Mouse (Mus musculus) intestine, postnatal 0 days (tissue): ENCODE measurements around the gene Ppp1r3a. TPM values are rescaled to one million over a fixed set of nuclear protein-coding genes. Genes with fewer than 3 reads are reported as not detected.

Experiments
- ATAC-seq: fragments of 200-750 bp; cut with Nextera tagmentation; 2 replicates; pipeline ENCODE4 v1.8.0; 2017; ENCODE audit warnings: mild to moderate bottlenecking, moderate TSS enrichment, moderate library complexity
- H3K27ac ChIP-seq: fragments of 300-500 bp; sonication (generic); 2 replicates; pipeline ENCODE4 v1.5.1; 2014; ENCODE audit warnings: mild to moderate bottlenecking, low read depth, low read length, moderate library complexity
- H3K27me3 ChIP-seq: fragments of 300-500 bp; sonication (generic); replicated peaks from 2 replicates; pipeline ENCODE4 v1.6.1; 2014; ENCODE audit warnings: low read length, mixed read lengths; ENCODE audit not compliant: control insufficient read depth, insufficient read depth
- H3K36me3 ChIP-seq: fragments of 300-500 bp; sonication (generic); 2 replicates; pipeline ENCODE4 v1.6.1; 2014; ENCODE audit warnings: mild to moderate bottlenecking, moderate library complexity; ENCODE audit not compliant: control insufficient read depth, insufficient read depth
- H3K4me1 ChIP-seq: fragments of 300-500 bp; sonication (generic); replicated peaks from 2 replicates; pipeline ENCODE4 v1.6.1; 2014; ENCODE audit warnings: antibody characterized with exemption, low read length, mixed read lengths; ENCODE audit not compliant: control insufficient read depth, insufficient read depth
- H3K4me2 ChIP-seq: fragments of 300-500 bp; sonication (generic); replicated peaks from 2 replicates; pipeline ENCODE4 v1.6.1; 2014; ENCODE audit warnings: low read depth, mild to moderate bottlenecking, moderate library complexity
- H3K4me3 ChIP-seq: fragments of 300-500 bp; sonication (generic); 2 replicates; pipeline ENCODE4 v1.5.1; 2014; ENCODE audit warnings: low read depth, low read length
- H3K9ac ChIP-seq: fragments of 300-500 bp; sonication (generic); 2 replicates; pipeline ENCODE4 v1.6.1; 2014; ENCODE audit warnings: mild to moderate bottlenecking, low read depth, low read length
- H3K9me3 ChIP-seq: fragments of 300-500 bp; sonication (generic); 2 replicates; pipeline ENCODE4 v1.6.1; 2016; ENCODE audit warnings: mixed run types; ENCODE audit not compliant: control insufficient read depth
- CTCF ChIP-seq: sonication (generic); IDR thresholded peaks from 2 replicates; pipeline ENCODE4 v1.5.1; 2016; ENCODE audit warnings: low read depth, mild to moderate bottlenecking, control low read depth, antibody characterized with exemption, moderate library complexity
- WGBS: fragments of 180-500 bp; shearing (Covaris S2); extraction: QIAGEN DNeasy Blood & Tissue Kit; methylation state at CpG from one replicate; pipeline ENCODE4 v1.1.7; 2014; 5-methylcytosine and 5-hydroxymethylcytosine counted together
- polyA plus RNA-seq: library from polyadenylated mRNA; unstranded; fragments of >200 nt; fragmentation: Nextera tagmentation; extraction: Ambion mirVana; gene quantifications from 2 replicates; pipeline ENCODE4 v1.2.1, GENCODE M21; 2015

Ppp1r3a gene
- polyA plus RNA-seq, 1 experiment from 2014 or later: not detected

- H3K4me3 ChIP-seq: no peak overlapping the region
- H3K9me3 ChIP-seq: no peaks in the 10 kb centered on the region
- 56% methylated on average over 1 of the region's 1 CpGs for WGBS
- H3K27ac ChIP-seq: no peak overlapping the region
- ATAC-seq: no peak
- H3K36me3 ChIP-seq: no peaks in the 10 kb centered on the region
- H3K4me1 ChIP-seq: no peaks in the 10 kb centered on the region
- H3K27me3 ChIP-seq: no peaks in the 10 kb centered on the region
- TF ChIP-seq CTCF: no peak
- H3K4me2 ChIP-seq: no peak overlapping the region
- no peak overlapping the region for H3K9ac ChIP-seq
Observed at GRCm38 (mm10) chr6:14752211-14752610, 2.9 kb downstream of the Ppp1r3a start.

GRCm38 (mm10) chr6:14747000-14747399 is 8.1 kb downstream of the Ppp1r3a start:
- H3K4me3 ChIP-seq: no peak overlapping the region
- no peak for ATAC-seq
- no peaks in the 10 kb centered on the region for H3K36me3 ChIP-seq
- no peak overlapping the region for H3K9ac ChIP-seq
- no peak overlapping the region for H3K27ac ChIP-seq
- TF ChIP-seq CTCF: no peak
- H3K27me3 ChIP-seq: no peaks in the 10 kb centered on the region
- whole genome bisulfite sequencing: 65% methylated on average over 2 of the region's 2 CpGs
- H3K4me1 ChIP-seq: no peaks in the 10 kb centered on the region
- H3K9me3 ChIP-seq: no peaks in the 10 kb centered on the region
- H3K4me2 ChIP-seq: no peak overlapping the region

GRCm38 (mm10) chr6:14736017-14736416 is 19.1 kb downstream of the Ppp1r3a start:
- Histone ChIP-seq H3K4me1 (no peaks in the 10 kb centered on the region), H3K4me3 (no peak overlapping the region), H3K27ac (no peak overlapping the region), H3K9me3 (no peaks in the 10 kb centered on the region), H3K9ac (no peak overlapping the region), H3K36me3 (no peaks in the 10 kb centered on the region), H3K27me3 (no peaks in the 10 kb centered on the region), H3K4me2 (no peak overlapping the region)
- no peak for ATAC-seq
- no peak for TF ChIP-seq CTCF
- 88% methylated on average over 2 of the region's 2 CpGs for WGBS

GRCm38 (mm10) chr6:14731011-14731410 is 24.1 kb downstream of the Ppp1r3a start:
- H3K4me2 ChIP-seq: no peak overlapping the region
- H3K9me3 ChIP-seq: no peaks in the 10 kb centered on the region
- no peak for ATAC-seq
- H3K4me1 ChIP-seq: no peaks in the 10 kb centered on the region
- H3K27me3 ChIP-seq: no peaks in the 10 kb centered on the region
- no peak for TF ChIP-seq CTCF
- H3K9ac ChIP-seq: no peak overlapping the region
- no peak overlapping the region for H3K4me3 ChIP-seq
- no peaks in the 10 kb centered on the region for H3K36me3 ChIP-seq
- no peak overlapping the region for H3K27ac ChIP-seq
- 67% methylated on average over 5 of the region's 5 CpGs for WGBS

GRCm38 (mm10) chr6:14720772-14721414 is 34.2 kb downstream of the Ppp1r3a start:
- H3K27ac ChIP-seq: no peak overlapping the region
- no peak overlapping the region for H3K4me2 ChIP-seq
- no peaks in the 10 kb centered on the region for H3K36me3 ChIP-seq
- no peaks in the 10 kb centered on the region for H3K4me1 ChIP-seq
- TF ChIP-seq CTCF: no peak
- no peak overlapping the region for H3K4me3 ChIP-seq
- no peaks in the 10 kb centered on the region for H3K9me3 ChIP-seq
- 81% methylated on average over 4 of the region's 4 CpGs for WGBS
- no peak overlapping the region for H3K9ac ChIP-seq
- no peak for ATAC-seq
- H3K27me3 ChIP-seq: no peaks in the 10 kb centered on the region

GRCm38 (mm10) chr6:14720110-14720771 is 34.8 kb downstream of the Ppp1r3a start:
- ATAC-seq: no peak
- no peak overlapping the region for H3K27ac ChIP-seq
- H3K9ac ChIP-seq: no peak overlapping the region
- no peak overlapping the region for H3K4me3 ChIP-seq
- H3K4me1 ChIP-seq: no peaks in the 10 kb centered on the region
- no peak for TF ChIP-seq CTCF
- H3K27me3 ChIP-seq: no peaks in the 10 kb centered on the region
- H3K36me3 ChIP-seq: no peaks in the 10 kb centered on the region
- 82% methylated on average over 6 of the region's 6 CpGs for WGBS
- H3K4me2 ChIP-seq: no peak overlapping the region
- H3K9me3 ChIP-seq: no peaks in the 10 kb centered on the region
